ENCODE assay signal across 8 mouse cellular contexts in genomic region chr9:82829007-82829689, GRCm38 (mm10). TPM values are rescaled to one million over a fixed set of nuclear protein-coding genes. Genes with fewer than 3 reads are reported as not detected.
DNase-seq lines count a peak whose midpoint lies in the region; ATAC-seq and TF ChIP-seq lines count a peak whose summit lies in the region.

TSS of gene Irak1bp1 (plus strand) at chr9:82829540.

- H3K9ac ChIP-seq in hindbrain, embryonic 11.5 days (ENCODE audit: low read depth, low read length), result peak within 1 kb of the TSS; percentile 87
- peak within 1 kb of the TSS; percentile 64 for H3K9ac ChIP-seq in liver, embryonic 11.5 days (ENCODE audit: low read depth, low read length)
- peak within 1 kb of the TSS; percentile 85 for H3K9ac ChIP-seq in stomach, embryonic 16.5 days (ENCODE audit: low read length)

- H3K4me3 ChIP-seq in left cerebral cortex, adult 2 months, result peak within 1 kb of the TSS; percentile 92
- peak within 1 kb of the TSS; percentile 85 for H3K4me3 ChIP-seq in brown adipose tissue, adult 24 weeks (ENCODE audit: insufficient read depth, low read depth, low read length)
- peak within 1 kb of the TSS; percentile 76 for H3K4me3 ChIP-seq in hindbrain, embryonic 11.5 days (ENCODE audit: low read depth, low read length)
- peak within 1 kb of the TSS; percentile 71 for H3K4me3 ChIP-seq in liver, embryonic 11.5 days (ENCODE audit: low read depth, low read length)
- peak within 1 kb of the TSS; percentile 88 for H3K4me3 ChIP-seq in stomach, embryonic 16.5 days (replicated peaks; ENCODE audit: low read length)

- H3K27ac ChIP-seq in left cerebral cortex, adult 2 months, result peak within 1 kb of the TSS; percentile 80
- no peak within 1 kb of the TSS for H3K27ac ChIP-seq in brown adipose tissue, adult 24 weeks (replicated peaks; ENCODE audit: low read depth, low read length)
- H3K27ac ChIP-seq in hindbrain, embryonic 11.5 days (ENCODE audit: low read depth, low read length), result peak within 1 kb of the TSS; percentile 88
- no peak within 1 kb of the TSS; the same call in 1 of the 2 replicates for H3K27ac ChIP-seq in liver, embryonic 11.5 days (ENCODE audit: low read depth, low read length)
- peak within 1 kb of the TSS; percentile 75 for H3K27ac ChIP-seq in stomach, embryonic 16.5 days (ENCODE audit: low read length)

- no peaks in the 10 kb centered on the region for H3K9me3 ChIP-seq in hindbrain, embryonic 11.5 days (ENCODE audit: control insufficient read depth, low read length)
- no peaks in the 10 kb centered on the region for H3K9me3 ChIP-seq in liver, embryonic 11.5 days (ENCODE audit: control insufficient read depth, low read length)
- no peaks in the 10 kb centered on the region for H3K9me3 ChIP-seq in stomach, embryonic 16.5 days (replicated peaks; ENCODE audit: control insufficient read depth, low read length)

- intact Hi-C loops in left cerebral cortex, adult 2 months (cut with DNase I), result no loop called here

- no peaks in the 10 kb centered on the region; the same call in 1 of the 2 replicates for H3K4me1 ChIP-seq in brown adipose tissue, adult 24 weeks (ENCODE audit: control insufficient read depth, insufficient read depth, insufficient read length, low read length)
- no peaks in the 10 kb centered on the region for H3K4me1 ChIP-seq in hindbrain, embryonic 11.5 days (replicated peaks; ENCODE audit: control insufficient read depth, insufficient read depth, low read length)
- peaks cover 3% of the 10 kb centered on the region; the same call in 1 of the 2 replicates for H3K4me1 ChIP-seq in liver, embryonic 11.5 days (replicated peaks; ENCODE audit: control insufficient read depth, insufficient read depth, low read length)
- no peaks in the 10 kb centered on the region for H3K4me1 ChIP-seq in stomach, embryonic 16.5 days (ENCODE audit: control insufficient read depth, insufficient read depth, low read length)

- no peaks in the 10 kb centered on the region for H3K27me3 ChIP-seq in hindbrain, embryonic 11.5 days (ENCODE audit: control insufficient read depth, insufficient read depth, low read length)
- no peaks in the 10 kb centered on the region for H3K27me3 ChIP-seq in liver, embryonic 11.5 days (replicated peaks; ENCODE audit: control insufficient read depth, insufficient read depth, low read length)
- no peaks in the 10 kb centered on the region for H3K27me3 ChIP-seq in stomach, embryonic 16.5 days (ENCODE audit: control insufficient read depth, insufficient read depth, low read length)

- no peaks in the 10 kb centered on the region for H3K36me3 ChIP-seq in hindbrain, embryonic 11.5 days (ENCODE audit: control insufficient read depth, insufficient read depth, low read length)
- H3K36me3 ChIP-seq in liver, embryonic 11.5 days (ENCODE audit: control insufficient read depth, insufficient read depth, low read length), result no peaks in the 10 kb centered on the region
- no peaks in the 10 kb centered on the region for H3K36me3 ChIP-seq in stomach, embryonic 16.5 days (ENCODE audit: control insufficient read depth, insufficient read depth, low read length)

- H3K4me2 ChIP-seq in hindbrain, embryonic 11.5 days (replicated peaks; ENCODE audit: low read depth, low read length), result peak within 1 kb of the TSS; percentile 65
- H3K4me2 ChIP-seq in liver, embryonic 11.5 days, result peak within 1 kb of the TSS; percentile 83
- peak within 1 kb of the TSS; percentile 77 for H3K4me2 ChIP-seq in stomach, embryonic 16.5 days (ENCODE audit: low read depth, low read length)

- DNase-seq in left cerebral cortex, adult 2 months (ENCODE audit: extremely low spot score in 1 of 2, low spot score in 2 of 2), result no peak
- no peak for DNase-seq in left cerebral cortex, adult 11 months (ENCODE audit: low spot score)
- DNase-seq in hindbrain, embryonic 11.5 days (ENCODE audit: low spot score), result peak; percentile 34
- no peak for DNase-seq in liver, embryonic 11.5 days (ENCODE audit: low spot score)
- DNase-seq in adrenal gland, postnatal 25 days, result no peak
- no peak for DNase-seq in lung, postnatal 36 days

- peak; percentile 18 for ATAC-seq in hindbrain, embryonic 11.5 days (ENCODE audit: low FRiP score)
- peak; percentile 9; the same call in 1 of the 2 replicates for ATAC-seq in liver, embryonic 11.5 days (replicated peaks; ENCODE audit: low FRiP score)
- ATAC-seq in stomach, embryonic 16.5 days (ENCODE audit: insufficient read depth, low FRiP score), result no peak

- no peak for TF ChIP-seq CTCF in left cerebral cortex, adult 2 months (IDR thresholded peaks at IDR 0.05)

- 12% methylated on average over 20 of the region's 20 CpGs for WGBS in hindbrain, embryonic 11.5 days
- 15% methylated on average over 20 of the region's 20 CpGs for WGBS in liver, embryonic 11.5 days
- 11% methylated on average over 20 of the region's 20 CpGs for WGBS in stomach, embryonic 16.5 days

RNA-seq across cellular contexts. Expression of gene Irak1bp1, which starts in this region (rescaled TPM):
- total RNA-seq in left cerebral cortex, adult 2 months (2021), result 10 to 100 TPM; 16.6 to 18.6 TPM
- 9.3 and 13.5 TPM in 2 replicates for polyA plus RNA-seq in brown adipose tissue, adult 24 weeks (2012; ENCODE audit: insufficient read depth, insufficient read length, missing spikeins)
- 33.2 and 35.0 TPM in 2 replicates for polyA plus RNA-seq in hindbrain, embryonic 11.5 days (2014; fragmentation: Nextera tagmentation; extraction: Ambion mirVana)
- polyA plus RNA-seq in liver, embryonic 11.5 days (2014; fragmentation: Nextera tagmentation; extraction: Ambion mirVana), result 7.4 and 8.3 TPM in 2 replicates
- polyA plus RNA-seq in stomach, embryonic 16.5 days (2015; fragmentation: Nextera tagmentation; extraction: Ambion mirVana), result 10.6 and 12.4 TPM in 2 replicates
- 2.9 and 3.0 TPM in 2 replicates for total RNA-seq in adrenal gland, postnatal 25 days (2021)

Comparison
In these comparisons a context has a peak if more than half of its experiments do, and no peak if none do; other contexts are left out.
1. H3K27ac ChIP-seq: peak in left cerebral cortex, adult 2 months (single experiment), hindbrain, embryonic 11.5 days (single experiment) and stomach, embryonic 16.5 days (single experiment); none in brown adipose tissue, adult 24 weeks (single experiment) and liver, embryonic 11.5 days (single experiment).
2. Peak in every context shown above with its lines, with median percentiles within 50 percentile points of each other: H3K4me3 ChIP-seq, H3K4me2 ChIP-seq and H3K9ac ChIP-seq.